Mouse (Mus musculus) frontal cortex, postnatal 25 days (tissue): ENCODE data around the gene Gdf1.

ENCODE experiments used
- DNase-seq, 2 experiments: peaks; one replicate each; pipeline ENCODE4 v3.0.0; 2022; ENCODE audit warnings: low spot score in 2 of 2

Gdf1 gene

GRCm38 (mm10) chr8:70329124-70329834 is at the start of gene Gdf1:
Gene Gdf1, plus strand, starts transcription at chr8:70329817.
- DNase-seq: no peak

DNA sequence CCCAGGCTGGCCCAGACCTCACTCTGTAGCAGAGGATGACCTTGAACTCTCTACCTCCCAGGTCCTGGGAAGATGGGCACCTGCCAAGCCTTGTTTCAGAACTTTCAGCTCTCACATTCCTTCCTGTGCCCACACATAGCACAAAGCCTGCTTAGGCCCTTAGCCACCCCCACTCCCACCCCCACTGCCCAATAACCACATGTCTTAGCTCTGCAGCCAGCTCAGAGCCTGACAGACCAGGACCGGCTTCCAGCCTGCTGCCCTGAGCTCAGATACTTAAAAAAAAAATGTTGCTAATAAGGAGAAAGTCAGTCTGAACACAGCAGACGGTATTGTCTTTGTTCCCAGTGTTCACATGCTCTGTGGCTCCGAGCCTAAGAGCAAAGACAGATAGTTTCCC is 48.6 kb upstream of the Gdf1 start:
- DNase-seq: no peak

GRCm38 (mm10) chr8:70282603-70283135 is 46.9 kb upstream of the Gdf1 start, which contains the start of gene Homer3:
Gene Homer3, plus strand, starts transcription at chr8:70282827.
- DNase-seq: peak; percentile 31 to 50

- no peak for DNase-seq
Observed at GRCm38 (mm10) chr8:70283136-70284077, 46.2 kb upstream of the Gdf1 start.

- DNase-seq: no peak
Observed at GRCm38 (mm10) chr8:70284421-70284820, 45.2 kb upstream of the Gdf1 start.

DNA sequence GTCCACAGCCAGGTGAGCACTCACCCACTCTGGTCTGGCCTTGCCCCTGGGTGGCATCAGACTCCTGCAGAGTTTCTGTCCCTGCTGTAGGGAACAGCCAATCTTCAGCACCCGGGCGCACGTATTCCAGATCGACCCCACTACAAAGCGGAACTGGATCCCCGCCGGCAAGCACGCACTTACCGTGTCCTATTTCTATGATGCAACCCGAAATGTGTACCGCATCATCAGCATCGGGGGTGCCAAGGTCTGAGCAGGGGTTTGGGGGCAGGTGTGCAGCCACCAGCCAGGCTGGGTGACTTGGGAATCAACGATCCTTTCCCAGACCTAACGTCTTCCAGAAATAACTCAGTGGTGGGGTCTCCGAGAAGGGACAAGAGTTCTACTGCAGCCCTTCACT is 44.3 kb upstream of the Gdf1 start:
- no peak for DNase-seq

- no peak for DNase-seq
Observed at GRCm38 (mm10) chr8:70286737-70287136, 42.9 kb upstream of the Gdf1 start.

DNA sequence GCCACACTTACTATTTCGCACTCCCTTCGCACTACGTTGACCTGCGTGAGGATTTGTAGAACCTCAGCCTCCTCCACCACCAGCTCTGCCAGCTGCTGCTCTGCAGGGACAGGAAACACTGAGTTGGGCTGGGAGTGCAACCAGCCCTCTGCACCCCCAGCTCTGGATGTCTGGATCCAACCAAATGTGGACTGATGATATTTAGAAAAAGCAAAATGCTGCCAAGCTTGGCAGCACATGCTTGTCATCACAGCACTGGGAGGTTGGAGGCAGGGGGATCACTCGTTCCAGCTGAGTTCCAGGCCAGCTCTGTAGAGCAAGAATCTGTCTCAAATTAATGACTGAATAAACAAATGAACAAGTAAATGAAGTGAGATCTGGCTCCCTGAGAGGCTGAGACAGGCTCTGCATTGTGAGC is 35.6 kb upstream of the Gdf1 start:
- DNase-seq: no peak

- DNase-seq: no peak
Observed at GRCm38 (mm10) chr8:70300881-70301280, 28.7 kb upstream of the Gdf1 start.

DNA sequence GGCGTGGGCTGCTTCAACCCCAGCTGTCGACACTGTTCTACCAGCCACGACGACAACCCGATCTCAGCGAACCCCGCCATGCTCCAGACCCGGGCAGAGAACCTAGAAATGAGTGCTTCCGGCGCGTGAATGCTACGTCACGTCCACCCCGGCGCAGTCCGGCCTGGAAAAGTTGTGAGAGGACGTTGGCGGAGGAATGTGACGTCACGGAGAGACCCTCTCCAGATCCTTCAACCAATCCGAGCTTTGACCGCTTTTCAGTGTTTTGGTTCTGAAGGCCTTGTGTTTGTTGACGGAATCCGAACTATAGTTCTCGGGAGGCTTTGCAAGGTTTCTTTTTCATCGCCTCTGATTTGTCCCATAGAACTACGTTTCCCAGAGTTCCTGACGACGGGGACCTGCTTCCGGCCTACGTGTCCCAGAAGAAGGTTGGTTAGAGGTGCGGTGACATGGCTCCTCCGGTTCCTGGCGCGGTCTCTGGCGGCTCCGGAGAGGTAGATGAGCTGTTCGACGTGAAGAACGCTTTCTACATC is 27.2 kb upstream of the Gdf1 start, which contains the start of the genes Ddx49 and Cope:
TSS of gene Ddx49 (minus strand) at position 132 of the 533 bp plus-strand sequence.
TSS of gene Cope (plus strand) at position 161 of the 533 bp plus-strand sequence.
- DNase-seq: peak; percentile 90 to 92

DNA sequence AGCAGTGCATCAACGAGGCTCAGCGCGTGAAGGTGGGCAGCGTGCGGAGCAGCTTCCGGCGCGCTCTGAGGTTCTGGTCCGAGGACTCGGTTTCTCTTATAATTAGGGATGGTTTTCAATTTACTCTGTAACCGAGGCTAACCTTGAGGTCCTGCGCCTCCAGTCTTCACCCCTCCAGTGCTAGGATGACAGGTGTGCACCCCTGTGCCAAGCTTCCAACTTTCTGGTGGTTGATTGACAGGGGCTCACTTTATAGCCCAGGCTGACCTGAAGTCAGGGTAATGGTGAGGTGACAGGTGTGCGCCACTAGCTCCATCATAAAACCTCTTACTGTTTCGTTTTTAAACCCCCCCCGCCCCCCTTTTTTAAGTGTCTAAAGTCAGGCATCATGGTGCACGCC is 26.7 kb upstream of the Gdf1 start:
- DNase-seq: no peak

- DNase-seq: no peak
Observed at GRCm38 (mm10) chr8:70309311-70309710, 20.3 kb upstream of the Gdf1 start.

DNA sequence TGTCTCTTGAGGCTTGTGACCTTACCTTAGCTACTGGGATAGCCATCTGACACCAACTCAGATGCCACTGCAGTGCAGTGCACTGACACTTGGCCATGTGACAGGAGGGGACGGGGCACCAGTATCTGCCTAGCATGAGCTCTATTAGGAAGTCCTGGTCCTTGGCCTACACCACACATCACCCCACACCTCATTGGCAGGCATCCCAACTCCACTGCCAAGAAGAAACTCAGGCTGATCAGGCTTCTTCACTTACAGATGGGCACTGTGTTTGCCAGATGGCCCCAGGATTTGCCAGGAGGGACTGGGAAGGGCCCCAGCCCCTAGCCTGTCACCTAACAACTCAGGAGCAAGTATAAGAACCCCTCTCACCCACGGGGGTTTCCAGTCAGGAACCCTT is 16.2 kb upstream of the Gdf1 start:
- DNase-seq: no peak

GRCm38 (mm10) chr8:70315624-70316510 is 13.8 kb upstream of the Gdf1 start, which contains the start of gene Cers1:
Gene Cers1, plus strand, starts transcription at chr8:70315775.
- peak; percentile 70 to 72 for DNase-seq

DNA sequence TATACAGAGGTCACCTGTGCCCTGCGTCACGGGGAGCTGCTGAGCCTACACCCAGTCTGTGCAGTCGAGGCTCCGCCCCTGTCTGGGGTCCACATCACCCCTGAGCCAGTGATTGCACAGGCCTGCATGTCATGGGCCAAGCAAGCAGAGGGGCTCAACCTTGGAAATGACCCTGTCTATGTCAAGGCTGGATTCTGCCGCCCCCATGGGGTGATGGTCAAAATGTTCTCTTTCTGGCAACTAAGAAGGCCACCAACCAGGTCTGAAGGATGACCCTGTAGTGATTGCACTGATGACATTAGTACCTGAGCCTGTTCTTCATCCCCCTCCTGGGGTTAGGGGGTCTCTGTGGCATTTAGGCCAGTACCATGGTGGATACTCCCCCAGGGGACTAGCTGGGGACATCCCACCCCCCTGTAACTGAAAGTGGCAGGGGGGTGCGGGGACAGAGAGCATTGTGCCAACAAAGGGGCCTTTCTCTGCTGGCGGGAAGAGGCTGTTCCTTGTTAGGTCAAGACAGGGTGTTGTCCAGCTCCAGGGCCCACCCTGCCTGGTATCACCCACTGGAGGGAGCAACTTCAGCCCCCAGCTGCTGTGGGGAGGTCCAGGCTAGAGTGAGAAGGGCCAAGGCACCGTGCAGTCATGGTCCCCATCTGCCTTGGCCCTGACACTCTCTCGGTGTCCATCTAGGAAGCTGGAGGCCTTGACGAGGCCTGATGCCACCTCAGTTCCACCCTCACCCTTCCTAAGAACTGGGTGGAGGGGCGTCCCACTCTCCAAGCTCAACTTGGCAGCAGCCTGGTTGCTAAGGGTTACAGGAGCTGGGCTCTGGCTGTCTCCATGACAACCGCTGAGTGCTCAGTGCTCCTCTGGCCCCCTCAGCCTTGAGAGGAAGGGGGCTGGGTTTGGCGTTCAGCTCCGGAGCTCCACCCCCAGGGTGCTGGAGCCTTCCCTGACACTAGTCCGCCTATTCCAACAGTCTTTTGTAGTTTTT is 12.8 kb upstream of the Gdf1 start:
- DNase-seq: peak; percentile 58 to 72

DNA sequence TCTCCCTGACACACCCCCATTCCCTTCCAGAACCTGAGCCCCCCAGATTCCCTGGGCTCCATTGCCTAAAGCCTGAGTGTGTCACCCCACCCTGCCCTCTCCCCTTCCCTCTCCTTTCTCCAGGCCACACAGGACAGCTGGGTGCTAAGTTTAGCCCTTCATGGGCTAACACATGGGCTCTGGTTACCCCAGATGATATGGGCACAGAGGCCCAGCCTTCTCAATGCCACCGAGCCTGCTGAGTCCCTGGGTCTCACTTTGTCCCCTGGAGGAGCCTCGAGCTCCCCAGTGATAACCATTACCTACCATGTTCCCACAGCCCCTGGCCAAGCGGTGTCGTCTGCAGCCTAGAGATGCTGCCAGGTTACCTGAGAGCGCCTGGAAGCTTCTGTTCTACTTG is 11.7 kb upstream of the Gdf1 start:
- DNase-seq: no peak

DNA sequence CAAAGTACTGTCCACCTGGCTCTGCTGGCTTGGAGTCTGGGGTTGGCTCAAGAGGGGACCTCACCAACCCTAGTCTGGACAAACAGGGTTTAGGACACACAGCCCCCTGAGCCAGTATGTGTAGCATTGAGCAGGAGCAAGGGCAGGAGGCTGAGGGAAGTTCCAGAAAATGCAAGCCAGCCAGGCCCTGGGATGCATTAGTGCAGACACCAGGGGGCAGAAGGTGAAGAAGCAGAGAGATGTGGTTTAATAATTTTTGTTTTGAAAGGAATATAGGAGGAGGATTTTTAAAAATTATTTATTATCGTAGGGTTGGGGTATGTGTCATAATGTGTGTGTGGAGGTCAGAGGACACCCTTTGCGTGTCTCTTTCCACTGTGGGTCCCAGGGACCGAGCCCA is 5.9 kb upstream of the Gdf1 start:
- no peak for DNase-seq

- DNase-seq: no peak
Observed at GRCm38 (mm10) chr8:70327512-70327911, 2.1 kb upstream of the Gdf1 start.

DNA sequence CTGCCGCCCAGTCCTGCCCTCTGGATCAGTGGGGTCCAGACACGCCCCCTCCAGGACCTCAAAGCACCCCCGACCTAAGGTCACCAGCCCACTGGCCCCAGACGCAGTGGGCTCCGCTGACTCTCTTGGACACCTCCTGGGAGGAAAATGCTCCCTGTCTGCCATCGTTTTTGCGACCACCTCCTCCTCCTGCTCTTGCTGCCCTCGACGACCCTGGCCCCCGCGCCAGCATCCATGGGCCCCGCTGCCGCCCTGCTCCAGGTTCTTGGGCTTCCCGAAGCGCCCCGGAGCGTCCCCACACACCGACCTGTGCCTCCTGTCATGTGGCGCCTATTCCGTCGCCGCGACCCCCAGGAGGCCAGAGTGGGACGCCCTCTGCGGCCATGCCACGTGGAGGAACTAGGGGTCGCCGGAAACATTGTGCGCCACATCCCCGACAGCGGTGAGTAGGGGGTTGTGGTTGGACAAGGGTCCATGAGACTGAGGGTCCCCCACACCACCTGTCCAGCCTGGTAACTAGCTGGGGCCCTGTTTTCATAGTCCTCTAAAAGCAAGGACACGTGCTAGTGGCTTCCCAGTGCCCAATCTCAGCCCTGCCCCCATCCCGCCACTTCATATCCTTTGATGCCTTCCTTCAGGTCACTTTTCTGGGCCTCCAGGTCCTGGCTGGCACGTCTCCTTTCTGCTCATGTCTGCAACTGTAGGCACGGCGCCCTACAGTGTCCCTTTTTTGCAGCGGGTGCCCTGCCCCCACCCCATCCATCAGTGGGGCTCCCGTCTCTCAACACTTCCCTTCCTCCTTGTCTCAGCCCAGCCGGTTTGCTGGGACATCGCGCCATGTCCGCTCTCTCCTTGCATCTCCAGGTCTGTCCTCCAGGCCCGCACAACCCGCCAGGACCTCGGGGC is 471 bp downstream of the Gdf1 start:
- no peak for DNase-seq
